Mouse (Mus musculus) hindbrain, embryonic 14.5 days (tissue): Measurements from ENCODE around the gene Matk. TPM values are rescaled to one million over a fixed set of nuclear protein-coding genes. Genes with fewer than 3 reads are reported as not detected.
A peak's percentile ranks its signal among the peaks of the same experiment; 100 is the strongest.

ENCODE experiments used
- ATAC-seq: fragments of 200-750 bp; cut with Nextera tagmentation; 2 replicates; pipeline ENCODE4 v1.8.0; 2017; ENCODE audit warnings: moderate number of reproducible peaks, mild to moderate bottlenecking, moderate TSS enrichment, moderate library complexity; ENCODE audit not compliant: low FRiP score
- DNase-seq: peaks from one replicate; pipeline ENCODE4 v3.0.0-alpha.2; 2015; ENCODE audit warnings: low spot score
- H3K27ac ChIP-seq: fragments of 300-500 bp; sonication (generic); 2 replicates; pipeline ENCODE4 v1.5.1; 2014; ENCODE audit warnings: mild to moderate bottlenecking, moderate library complexity
- H3K27me3 ChIP-seq: fragments of 300-500 bp; sonication (generic); 2 replicates; pipeline ENCODE4 v1.6.1; 2014; ENCODE audit warnings: mild to moderate bottlenecking, low read length, mixed read lengths; ENCODE audit not compliant: control insufficient read depth, insufficient read depth
- H3K36me3 ChIP-seq: fragments of 300-500 bp; sonication (generic); replicated peaks from 2 replicates; pipeline ENCODE4 v1.6.1; 2014; ENCODE audit not compliant: control insufficient read depth, insufficient read depth
- H3K4me1 ChIP-seq: fragments of 300-500 bp; sonication (generic); replicated peaks from 2 replicates; pipeline ENCODE4 v1.6.1; 2014; ENCODE audit warnings: antibody characterized with exemption, low read length, mixed read lengths; ENCODE audit not compliant: control insufficient read depth, insufficient read depth
- H3K4me2 ChIP-seq: fragments of 300-500 bp; sonication (generic); replicated peaks from 2 replicates; pipeline ENCODE4 v1.6.1; 2014; ENCODE audit warnings: mild to moderate bottlenecking, moderate library complexity
- H3K4me3 ChIP-seq: fragments of 300-500 bp; sonication (generic); replicated peaks from 2 replicates; pipeline ENCODE4 v1.5.1; 2014; ENCODE audit warnings: mild to moderate bottlenecking, low read length
- H3K9ac ChIP-seq: fragments of 300-500 bp; sonication (generic); 2 replicates; pipeline ENCODE4 v1.6.1; 2014
- H3K9me3 ChIP-seq: fragments of 300-500 bp; sonication (generic); 2 replicates; pipeline ENCODE4 v1.6.1; 2016; ENCODE audit warnings: low read length; ENCODE audit not compliant: control insufficient read depth
- WGBS: fragments of 180-500 bp; shearing (Covaris S2); extraction: QIAGEN DNeasy Blood & Tissue Kit; methylation state at CpG from one replicate; pipeline ENCODE4 v1.1.7; 2014; 5-methylcytosine and 5-hydroxymethylcytosine counted together
- polyA plus RNA-seq: library from polyadenylated mRNA; unstranded; fragments of >200 nt; fragmentation: Nextera tagmentation; extraction: Ambion mirVana; gene quantifications from 2 replicates; pipeline ENCODE4 v1.2.1, GENCODE M21; 2014

Matk gene
- polyA plus RNA-seq, 1 experiment from 2014 or later: 30.2 TPM

GRCm38 (mm10) chr10:81289278-81289677 is 36.5 kb downstream of the Matk start:
- 2% methylated on average over 7 of the region's 7 CpGs for WGBS
- H3K4me2 ChIP-seq: no peak overlapping the region
- peaks cover 14% of the 10 kb centered on the region for H3K4me1 ChIP-seq
- no peak overlapping the region for H3K27ac ChIP-seq
- ATAC-seq (no peak), DNase-seq (peak; percentile 75)
- H3K9me3 ChIP-seq: no peaks in the 10 kb centered on the region
- H3K36me3 ChIP-seq: no peaks in the 10 kb centered on the region
- H3K27me3 ChIP-seq: peaks cover 38% of the 10 kb centered on the region
- no peak overlapping the region for H3K4me3 ChIP-seq
- no peak overlapping the region for H3K9ac ChIP-seq

GRCm38 (mm10) chr10:81289811-81290210 is 37.1 kb downstream of the Matk start:
- Histone ChIP-seq H3K36me3 (no peaks in the 10 kb centered on the region), H3K27ac (no peak overlapping the region), H3K9me3 (no peaks in the 10 kb centered on the region), H3K27me3 (peaks cover 33% of the 10 kb centered on the region), H3K4me3 (no peak overlapping the region), H3K9ac (no peak overlapping the region), H3K4me2 (no peak overlapping the region), H3K4me1 (peaks cover 19% of the 10 kb centered on the region)
- WGBS: 62% methylated on average over 14 of the region's 14 CpGs
- ATAC-seq: no peak
- DNase-seq: no peak

GRCm38 (mm10) chr10:81290698-81291460 is 38.1 kb downstream of the Matk start:
- Histone ChIP-seq H3K9me3 (no peaks in the 10 kb centered on the region), H3K4me3 (no peak overlapping the region), H3K4me2 (no peak overlapping the region), H3K4me1 (peaks cover 25% of the 10 kb centered on the region), H3K9ac (no peak overlapping the region), H3K27ac (no peak overlapping the region), H3K36me3 (no peaks in the 10 kb centered on the region), H3K27me3 (peaks cover 25% of the 10 kb centered on the region)
- 20% methylated on average over 24 of the region's 24 CpGs for WGBS
- DNase-seq (no peak), ATAC-seq (no peak)

- H3K9me3 ChIP-seq: no peaks in the 10 kb centered on the region
- H3K27ac ChIP-seq: no peak within 1 kb of the TSS
- 74% methylated on average over 9 of the region's 9 CpGs for WGBS
- no peak within 1 kb of the TSS for H3K9ac ChIP-seq
- peaks cover 25% of the 10 kb centered on the region for H3K27me3 ChIP-seq
- no peak for DNase-seq
- no peaks in the 10 kb centered on the region for H3K36me3 ChIP-seq
- no peak within 1 kb of the TSS for H3K4me3 ChIP-seq
- H3K4me2 ChIP-seq: no peak within 1 kb of the TSS
- no peak for ATAC-seq
- peaks cover 25% of the 10 kb centered on the region for H3K4me1 ChIP-seq
Measured at GRCm38 (mm10) chr10:81291511-81292104, 38.9 kb downstream of the Matk start, which contains the start of gene Tjp3. Gene Tjp3 (minus strand): TSS chr10:81291581.

GRCm38 (mm10) chr10:81292554-81293333 is 40.0 kb downstream of the Matk start, which contains the start of gene Pip5k1c:
Gene Pip5k1c (plus strand): TSS chr10:81292963.
- H3K9ac ChIP-seq: peak within 1 kb of the TSS; percentile 80
- peaks cover 25% of the 10 kb centered on the region for H3K27me3 ChIP-seq
- peak within 1 kb of the TSS; percentile 74 for H3K4me3 ChIP-seq
- H3K4me2 ChIP-seq: peak within 1 kb of the TSS; percentile 92
- under 1% methylated on average over 58 of the region's 80 CpGs for WGBS
- H3K9me3 ChIP-seq: no peaks in the 10 kb centered on the region
- ATAC-seq (peak; percentile 96), DNase-seq (peak; percentile 99)
- H3K36me3 ChIP-seq: no peaks in the 10 kb centered on the region
- peak within 1 kb of the TSS; percentile 81 for H3K27ac ChIP-seq
- peaks cover 25% of the 10 kb centered on the region for H3K4me1 ChIP-seq

GRCm38 (mm10) chr10:81293334-81294030 is 40.7 kb downstream of the Matk start:
- Histone ChIP-seq H3K27me3 (peaks cover 25% of the 10 kb centered on the region), H3K4me2 (peak overlapping the region; percentile 92), H3K36me3 (no peaks in the 10 kb centered on the region), H3K9me3 (no peaks in the 10 kb centered on the region), H3K4me1 (peaks cover 25% of the 10 kb centered on the region), H3K9ac (peak overlapping the region; percentile 80), H3K4me3 (peak overlapping the region; percentile 74), H3K27ac (peak overlapping the region; percentile 81)
- no peak for DNase-seq
- ATAC-seq: peak; percentile 15
- WGBS: 3% methylated on average over 25 of the region's 25 CpGs

GRCm38 (mm10) chr10:81294442-81294841 is 41.7 kb downstream of the Matk start:
- H3K4me1 ChIP-seq: peaks cover 25% of the 10 kb centered on the region
- 70% methylated on average over 8 of the region's 8 CpGs for WGBS
- H3K9ac ChIP-seq: peak overlapping the region; percentile 80
- ATAC-seq (no peak), DNase-seq (no peak)
- no peaks in the 10 kb centered on the region for H3K9me3 ChIP-seq
- peak overlapping the region; percentile 92 for H3K4me2 ChIP-seq
- H3K27ac ChIP-seq: no peak overlapping the region
- H3K36me3 ChIP-seq: no peaks in the 10 kb centered on the region
- H3K27me3 ChIP-seq: peaks cover 24% of the 10 kb centered on the region
- peak overlapping the region; percentile 74 for H3K4me3 ChIP-seq

- H3K4me1 ChIP-seq: peaks cover 25% of the 10 kb centered on the region
- no peak overlapping the region for H3K4me3 ChIP-seq
Measured at GRCm38 (mm10) chr10:81295185-81295584, 42.5 kb downstream of the Matk start.

More at GRCm38 (mm10) chr10:81295185-81295584, 42.5 kb downstream of the Matk start:
- Histone ChIP-seq H3K27me3 (peaks cover 17% of the 10 kb centered on the region), H3K27ac (no peak overlapping the region), H3K9ac (no peak overlapping the region), H3K4me2 (0 out of 2 replicates have a peak overlapping the region, but pooled peaks have one; percentile 92), H3K9me3 (no peaks in the 10 kb centered on the region), H3K36me3 (no peaks in the 10 kb centered on the region)
- no peak for ATAC-seq
- 88% methylated on average over 6 of the region's 6 CpGs for WGBS
- DNase-seq: no peak
